Mouse (Mus musculus) adrenal gland, adult (tissue): ENCODE measurements around the gene Xpnpep3.

Experiments used
- DNase-seq, 2 experiments: peaks; one replicate each; pipeline ENCODE4 v3.0.0; 2022 to 2023; ENCODE audit warnings: low spot score in 1 of 2; ENCODE audit not compliant: inconsistent age in 2 of 2

Xpnpep3 gene

GRCm38 (mm10) chr15:81398189-81398588 lies 1.7 kb upstream of the Xpnpep3 start:
- DNase-seq, result no peak

- DNase-seq, result no peak
These were observed 671 bp upstream of the Xpnpep3 start for GRCm38 (mm10) chr15:81399297-81399637.

GRCm38 (mm10) chr15:81405008-81405407 lies 5.1 kb downstream of the Xpnpep3 start:
- DNase-seq, result no peak

GRCm38 (mm10) chr15:81408199-81408598 lies 8.3 kb downstream of the Xpnpep3 start, which contains the start of gene Dnajb7:
TSS of gene Dnajb7 (minus strand) at chr15:81408299.
- no peak for DNase-seq

- peak; percentile 65 to 81 for DNase-seq
These were observed 16.9 kb downstream of the Xpnpep3 start for GRCm38 (mm10) chr15:81416763-81417310.

GRCm38 (mm10) chr15:81418065-81418464 lies 18.1 kb downstream of the Xpnpep3 start:
- DNase-seq, result no peak

GRCm38 (mm10) chr15:81421454-81421853 lies 21.5 kb downstream of the Xpnpep3 start:
- no peak for DNase-seq

- no peak for DNase-seq
These were observed 22.3 kb downstream of the Xpnpep3 start for GRCm38 (mm10) chr15:81422156-81422681.

GRCm38 (mm10) chr15:81425311-81425710 lies 25.4 kb downstream of the Xpnpep3 start:
- no peak for DNase-seq

GRCm38 (mm10) chr15:81427947-81428346 lies 28.0 kb downstream of the Xpnpep3 start:
- no peak for DNase-seq

GRCm38 (mm10) chr15:81431195-81431594 lies 31.3 kb downstream of the Xpnpep3 start:
- DNase-seq, result no peak

GRCm38 (mm10) chr15:81438345-81438744 lies 38.4 kb downstream of the Xpnpep3 start:
- DNase-seq, result no peak

- DNase-seq, result peak; percentile 32 to 81
These were observed 39.3 kb downstream of the Xpnpep3 start for GRCm38 (mm10) chr15:81439236-81439635.

GRCm38 (mm10) chr15:81448463-81448862 lies 48.5 kb downstream of the Xpnpep3 start:
- peak; percentile 38 to 93 for DNase-seq

GRCm38 (mm10) chr15:81461523-81461922 lies 61.6 kb downstream of the Xpnpep3 start:
- DNase-seq, result no peak

GRCm38 (mm10) chr15:81465016-81465660 lies 65.2 kb downstream of the Xpnpep3 start:
- DNase-seq, result no peak

GRCm38 (mm10) chr15:81465901-81466737 lies 66.2 kb downstream of the Xpnpep3 start, which contains the start of gene Rbx1:
TSS of gene Rbx1 (plus strand) at chr15:81466296.
- DNase-seq, result peak; percentile 99 to 100

- no peak for DNase-seq
These were observed 66.8 kb downstream of the Xpnpep3 start for GRCm38 (mm10) chr15:81466738-81467113.

GRCm38 (mm10) chr15:81470735-81471134 lies 70.8 kb downstream of the Xpnpep3 start:
- no peak for DNase-seq

GRCm38 (mm10) chr15:81472256-81472655 lies 72.3 kb downstream of the Xpnpep3 start:
- no peak for DNase-seq

- peak in 1 of 2 experiments; percentile 76 for DNase-seq
These were observed 75.7 kb downstream of the Xpnpep3 start for GRCm38 (mm10) chr15:81475654-81476053.

- peak; percentile 29 to 72 for DNase-seq
These were observed 76.7 kb downstream of the Xpnpep3 start for GRCm38 (mm10) chr15:81476597-81476996.
